Mouse (Mus musculus) T-helper 1 cell (primary cell): ENCODE measurements around the gene G530012D18Rik.
"Not testable (repeated sequence)": the region's sequence is repeated elsewhere in the genome, so short reads cannot be mapped to it uniquely, and the experiment has no call there.

Experiments
- in situ Hi-C: fragments of 300-600 bp; cut with MboI, MseI; formaldehyde crosslinking; loops from one replicate; pipeline ENCODE4 v1.15.1; 2025; ENCODE audit warnings: high pct_unique_total_duplicates

Gene G530012D18Rik

GRCm38 (mm10) chr1:85575376-85575775 lies at the start of gene G530012D18Rik:
G530012D18Rik (plus strand) TSS chr1:85575676.
- in situ Hi-C loops, result loop anchor here (5.0 to 25.0 kb wide), 3 partner anchors 121 to 583 kb away; no protein-coding TSS in a partner anchor

- in situ Hi-C loops, result loop anchor here (10.0 kb wide), 1 partner anchor 202 kb away; no protein-coding TSS in a partner anchor
Measured at GRCm38 (mm10) chr1:85526401-85526800, 49.1 kb upstream of the G530012D18Rik start.

- in situ Hi-C loops, result loop anchor here (10.0 kb wide), 1 partner anchor 204 kb away; no protein-coding TSS in a partner anchor
Measured at GRCm38 (mm10) chr1:85528451-85529110, 46.9 kb upstream of the G530012D18Rik start.

- in situ Hi-C loops, result loop anchor here (5.0 kb wide), 1 partner anchor 587 kb away; no protein-coding TSS in a partner anchor
Measured at GRCm38 (mm10) chr1:85543818-85544217, 31.7 kb upstream of the G530012D18Rik start.

- in situ Hi-C loops, result loop anchor here (5.0 kb wide), 1 partner anchor 339 kb away; no protein-coding TSS in a partner anchor
Measured at GRCm38 (mm10) chr1:85546442-85546841, 29.0 kb upstream of the G530012D18Rik start.

- in situ Hi-C loops, result not testable (repeated sequence)
Measured at GRCm38 (mm10) chr1:85555261-85555660, 20.2 kb upstream of the G530012D18Rik start.

- in situ Hi-C loops, result loop anchor here (10.0 kb wide), 1 partner anchor 119 kb away; no protein-coding TSS in a partner anchor
Measured at GRCm38 (mm10) chr1:85573554-85573953, 1.9 kb upstream of the G530012D18Rik start.

- in situ Hi-C loops, result loop anchor here (5.0 to 25.0 kb wide), 3 partner anchors 124 to 586 kb away; no protein-coding TSS in a partner anchor
Measured at GRCm38 (mm10) chr1:85578372-85579010, 3.0 kb downstream of the G530012D18Rik start.

GRCm38 (mm10) chr1:85579199-85580147 lies 4.0 kb downstream of the G530012D18Rik start:
- in situ Hi-C loops, result loop anchor here (5.0 to 25.0 kb wide), 4 partner anchors 88 to 587 kb away; no protein-coding TSS in a partner anchor

GRCm38 (mm10) chr1:85580148-85580534 lies 4.7 kb downstream of the G530012D18Rik start:
- in situ Hi-C loops, result loop anchor here (5.0 to 25.0 kb wide), 2 partner anchors 87 to 157 kb away; no protein-coding TSS in a partner anchor

GRCm38 (mm10) chr1:85580578-85580977 lies 5.1 kb downstream of the G530012D18Rik start:
- in situ Hi-C loops, result loop anchor here (5.0 to 25.0 kb wide), 2 partner anchors 87 to 157 kb away; no protein-coding TSS in a partner anchor

GRCm38 (mm10) chr1:85581518-85581917 lies 6.0 kb downstream of the G530012D18Rik start:
- in situ Hi-C loops, result loop anchor here (5.0 to 25.0 kb wide), 2 partner anchors 86 to 156 kb away; no protein-coding TSS in a partner anchor

GRCm38 (mm10) chr1:85588697-85589096 lies 13.2 kb downstream of the G530012D18Rik start:
- in situ Hi-C loops, result loop anchor here (25.0 kb wide), 1 partner anchor 149 kb away; no protein-coding TSS in a partner anchor

GRCm38 (mm10) chr1:85592526-85592925 lies 17.1 kb downstream of the G530012D18Rik start:
- in situ Hi-C loops, result loop anchor here (10.0 to 25.0 kb wide), 2 partner anchors 145 to 222 kb away; no protein-coding TSS in a partner anchor

- in situ Hi-C loops, result loop anchor here (5.0 to 25.0 kb wide), 4 partner anchors 139 to 486 kb away; partner anchors contain the start of gene C130026I21Rik
Measured at GRCm38 (mm10) chr1:85598271-85599012, 23.0 kb downstream of the G530012D18Rik start, which contains the start of gene Sp110. Sp110 (minus strand) TSS chr1:85598817.

GRCm38 (mm10) chr1:85600078-85600477 lies 24.6 kb downstream of the G530012D18Rik start, which contains the start of gene Sp140:
Sp140 (plus strand) TSS chr1:85600378.
- in situ Hi-C loops, result not testable (repeated sequence)

GRCm38 (mm10) chr1:85600794-85601193 lies 25.3 kb downstream of the G530012D18Rik start:
- in situ Hi-C loops, result not testable (repeated sequence)

- in situ Hi-C loops, result not testable (repeated sequence)
Measured at GRCm38 (mm10) chr1:85604341-85604740, 28.9 kb downstream of the G530012D18Rik start.

- in situ Hi-C loops, result not testable (repeated sequence)
Measured at GRCm38 (mm10) chr1:85608361-85608760, 32.9 kb downstream of the G530012D18Rik start.

GRCm38 (mm10) chr1:85610581-85610980 lies 35.1 kb downstream of the G530012D18Rik start:
- in situ Hi-C loops, result loop anchor here (10.0 kb wide), 1 partner anchor 356 kb away; no protein-coding TSS in a partner anchor
